Mouse (Mus musculus): ENCODE data around the gene Golgb1.

DNA sequence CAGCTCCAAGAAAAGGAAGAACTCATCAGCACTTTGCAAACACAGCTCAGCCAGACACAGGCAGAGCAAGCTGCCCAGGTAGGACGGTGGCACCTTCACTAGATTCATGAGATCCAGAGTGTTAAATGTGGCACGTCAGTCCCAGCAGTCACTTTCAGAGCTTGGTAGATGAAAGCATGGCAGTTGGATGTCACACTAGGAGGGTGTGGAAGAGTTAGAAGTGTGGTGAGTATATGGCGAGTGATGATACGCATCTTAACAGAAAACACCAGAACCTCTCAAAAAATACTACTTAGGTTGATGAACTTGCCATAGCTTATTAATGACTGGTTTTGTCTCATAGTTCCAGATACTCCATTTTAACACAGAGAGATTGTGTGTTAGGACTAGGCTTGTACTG is 16.5 kb downstream of the Golgb1 start:
- no peak for TF ChIP-seq CTCF (IDR thresholded peaks at IDR 0.05 in 2 of 3, conservative IDR thresholded peaks at IDR 0.05 in 1 of 3; ENCODE audit: control insufficient read depth in 1 of 3, insufficient read depth in 1 of 3, low read depth in 2 of 3, low read length in 3 of 3, poor library complexity in 1 of 3, severe bottlenecking in 1 of 3)
- no peak for TF ChIP-seq POLR2A (IDR thresholded peaks at IDR 0.05; ENCODE audit: control insufficient read depth in 1 of 2, insufficient read depth in 1 of 2, low read depth in 1 of 2, low read length in 2 of 2, poor library complexity in 1 of 2)

Data from MEL (cell line).